ENCODE assay signal across 7 mouse cellular contexts in genomic region chr6:61315884-61316601, GRCm38 (mm10).
DNase-seq lines count a peak whose midpoint lies in the region; TF ChIP-seq lines count a peak whose summit lies in the region.

No protein-coding gene starts in this region.

- no peaks in the 10 kb centered on the region for H3K4me1 ChIP-seq in MEL (ENCODE audit: control insufficient read depth in 1 of 2, insufficient read depth in 2 of 2, low read length in 2 of 2)
- H3K4me1 ChIP-seq in cortical plate, adult 2 months (ENCODE audit: control insufficient read depth, insufficient read depth, low read length) = no peaks in the 10 kb centered on the region; the same call in 1 of the 2 replicates
- H3K4me1 ChIP-seq in hindbrain, embryonic 10.5 days (replicated peaks) = no peaks in the 10 kb centered on the region
- no peaks in the 10 kb centered on the region for H3K4me1 ChIP-seq in midbrain, embryonic 10.5 days

- TF ChIP-seq POLR2A in MEL (IDR thresholded peaks at IDR 0.05; ENCODE audit: control insufficient read depth in 1 of 2, insufficient read depth in 1 of 2, low read depth in 1 of 2, low read length in 2 of 2, poor library complexity in 1 of 2) = no peak
- TF ChIP-seq POLR2A in cortical plate, adult 2 months (IDR thresholded peaks at IDR 0.05; ENCODE audit: extremely low read depth, insufficient read depth, low read length) = no peak

- H3K4me3 ChIP-seq in MEL (ENCODE audit: control insufficient read depth in 1 of 2, insufficient read depth in 1 of 2, low read depth in 2 of 2, low read length in 2 of 2) = no peak overlapping the region
- no peak overlapping the region for H3K4me3 ChIP-seq in cortical plate, adult 2 months (ENCODE audit: insufficient read depth, low read length)
- no peak overlapping the region for H3K4me3 ChIP-seq in hindbrain, embryonic 10.5 days
- no peak overlapping the region for H3K4me3 ChIP-seq in midbrain, embryonic 10.5 days

- no peak overlapping the region for H3K9ac ChIP-seq in MEL (ENCODE audit: control insufficient read depth, low read depth, low read length, poor library complexity, severe bottlenecking)

- no peaks in the 10 kb centered on the region for H3K27me3 ChIP-seq in MEL (ENCODE audit: control insufficient read depth in 1 of 2, insufficient read depth in 2 of 2, low read length in 2 of 2)
- H3K27me3 ChIP-seq in hindbrain, embryonic 10.5 days (ENCODE audit: insufficient read depth, poor library complexity, severe bottlenecking) = no peaks in the 10 kb centered on the region
- no peaks in the 10 kb centered on the region for H3K27me3 ChIP-seq in midbrain, embryonic 10.5 days (ENCODE audit: low read depth, poor library complexity, severe bottlenecking)

- peak; percentile 42 for TF ChIP-seq RAD21 in MEL (IDR thresholded peaks at IDR 0.05; ENCODE audit: low read depth, low read length)

- no peak for TF ChIP-seq EP300 in MEL (IDR thresholded peaks at IDR 0.05; ENCODE audit: low read depth in 1 of 2, low read length in 2 of 2)

- WGBS in hindbrain, embryonic 10.5 days = 28% methylated on average over 6 of the region's 6 CpGs
- 32% methylated on average over 6 of the region's 6 CpGs for WGBS in midbrain, embryonic 10.5 days

- DNase-seq in 416B (ENCODE audit: low read depth) (peak; percentile 62), MEL (ENCODE audit: low read depth, low spot score) (peak; percentile 5)
- peak; percentile 28 for DNase-seq in hindbrain, embryonic 10.5 days (ENCODE audit: low spot score)
- DNase-seq in layer of hippocampus, postnatal 36 days = peak; percentile 47 to 48
- peak; percentile 33 for DNase-seq in midbrain, embryonic 10.5 days (ENCODE audit: low spot score)
- DNase-seq in thymus, postnatal 25 days = peak; percentile 15

- H3K79me2 ChIP-seq in MEL (ENCODE audit: control insufficient read depth, insufficient read depth, low read length, poor library complexity) = no peaks in the 10 kb centered on the region

- H3K27ac ChIP-seq in MEL (ENCODE audit: control insufficient read depth, low read depth, low read length) = no peak overlapping the region
- H3K27ac ChIP-seq in cortical plate, adult 2 months (ENCODE audit: insufficient read depth, low read length) = no peak overlapping the region
- no peak overlapping the region for H3K27ac ChIP-seq in hindbrain, embryonic 10.5 days
- H3K27ac ChIP-seq in midbrain, embryonic 10.5 days (replicated peaks) = no peak overlapping the region

- no peaks in the 10 kb centered on the region for H3K9me3 ChIP-seq in MEL (replicated peaks; ENCODE audit: insufficient read depth, low read length)
- H3K9me3 ChIP-seq in hindbrain, embryonic 10.5 days = 0 out of 2 replicates have a peak, but pooled peaks cover 5% of the 10 kb centered on the region
- peaks cover 7% of the 10 kb centered on the region for H3K9me3 ChIP-seq in midbrain, embryonic 10.5 days (replicated peaks)

- H3K36me3 ChIP-seq in MEL (ENCODE audit: control insufficient read depth in 1 of 2, insufficient read depth in 2 of 2, low read length in 2 of 2) = no peaks in the 10 kb centered on the region
- peaks cover 9% of the 10 kb centered on the region; the same call in 1 of the 2 replicates for H3K36me3 ChIP-seq in hindbrain, embryonic 10.5 days
- peaks cover 8% of the 10 kb centered on the region; the same call in 1 of the 2 replicates for H3K36me3 ChIP-seq in midbrain, embryonic 10.5 days

- TF ChIP-seq CTCF in MEL (IDR thresholded peaks at IDR 0.05 in 2 of 3, conservative IDR thresholded peaks at IDR 0.05 in 1 of 3; ENCODE audit: control insufficient read depth in 1 of 3, insufficient read depth in 1 of 3, low read depth in 2 of 3, low read length in 3 of 3, poor library complexity in 1 of 3, severe bottlenecking in 1 of 3) = peak in 2 of 3 experiments; percentile 31; a peak in 3 of 6 replicates
- peak; percentile 81 for TF ChIP-seq CTCF in cortical plate, adult 2 months (IDR thresholded peaks at IDR 0.05; ENCODE audit: extremely low read depth, insufficient read depth, low read length)

TF ChIP-seq in MEL, 35 proteins besides CTCF, POLR2A, EP300 and RAD21:
- TF ChIP-seq SMC3 (IDR thresholded peaks at IDR 0.05; ENCODE audit: low read depth, low read length) = peak; percentile 25; the same call in 1 of the 2 replicates
- TF ChIP-seq ZMIZ1 (IDR thresholded peaks at IDR 0.05; ENCODE audit: low read depth, low read length) = no peak
- TF ChIP-seq HCFC1 (IDR thresholded peaks at IDR 0.05; ENCODE audit: low read depth, low read length) = no peak

Comparison
In these comparisons a context has a peak if more than half of its experiments do, and no peak if none do; other contexts are left out.
1. DNase-seq: peak in every context shown above with its lines; median percentile 62 in 416B; 48 in layer of hippocampus, postnatal 36 days; 33 in midbrain, embryonic 10.5 days; 28 in hindbrain, embryonic 10.5 days; 15 in thymus, postnatal 25 days; 5 in MEL.